Mouse (Mus musculus) lung, postnatal 0 days (tissue): ENCODE data around the gene Dapk1. TPM values are rescaled to one million over a fixed set of nuclear protein-coding genes. Genes with fewer than 3 reads are reported as not detected.

Experiments
- ATAC-seq: fragments of 200-750 bp; cut with Nextera tagmentation; 2 replicates; pipeline ENCODE4 v1.8.0; 2017; ENCODE audit warnings: moderate library complexity
- DNase-seq: peaks from one replicate; pipeline ENCODE4 v3.0.0-alpha.2; 2016; ENCODE audit warnings: low spot score
- H3K27ac ChIP-seq: fragments of 300-500 bp; sonication (generic); 2 replicates; pipeline ENCODE4 v1.5.1; 2014; ENCODE audit warnings: antibody characterized with exemption, mild to moderate bottlenecking, low read length, mixed read lengths
- H3K27me3 ChIP-seq: fragments of 300-500 bp; sonication (generic); replicated peaks from 2 replicates; pipeline ENCODE4 v1.6.1; 2014; ENCODE audit warnings: low read length, mixed read lengths; ENCODE audit not compliant: insufficient read depth
- H3K36me3 ChIP-seq: fragments of 300-500 bp; sonication (generic); 2 replicates; pipeline ENCODE4 v1.6.1; 2014; ENCODE audit warnings: low read length, mixed read lengths; ENCODE audit not compliant: insufficient read depth
- H3K4me1 ChIP-seq: fragments of 300-500 bp; sonication (generic); 2 replicates; pipeline ENCODE4 v1.6.1; 2014; ENCODE audit warnings: antibody characterized with exemption, low read depth, low read length, mixed read lengths; ENCODE audit not compliant: insufficient read depth
- H3K4me2 ChIP-seq: fragments of 300-500 bp; sonication (generic); replicated peaks from 2 replicates; pipeline ENCODE4 v1.6.1; 2014; ENCODE audit warnings: low read depth, mild to moderate bottlenecking, low read length, moderate library complexity, mixed read lengths
- H3K4me3 ChIP-seq: fragments of 300-500 bp; sonication (generic); 2 replicates; pipeline ENCODE4 v1.5.1; 2014; ENCODE audit warnings: low read depth, low read length
- H3K9ac ChIP-seq: fragments of 300-500 bp; sonication (generic); replicated peaks from 2 replicates; pipeline ENCODE4 v1.6.1; 2014; ENCODE audit warnings: low read depth, mild to moderate bottlenecking
- H3K9me3 ChIP-seq: fragments of 300-500 bp; sonication (generic); 2 replicates; pipeline ENCODE4 v1.6.1; 2016; ENCODE audit warnings: low read length, mixed read lengths
- CTCF ChIP-seq: IDR thresholded peaks from 2 replicates; pipeline ENCODE4 v1.5.1; 2016; ENCODE audit warnings: antibody characterized with exemption, mild to moderate bottlenecking
- EP300 ChIP-seq: IDR thresholded peaks from 2 replicates; pipeline ENCODE4 v1.6.1; 2016; ENCODE audit warnings: antibody characterized with exemption, mild to moderate bottlenecking, control low read depth
- WGBS: fragments of 180-500 bp; shearing (Covaris S2); extraction: QIAGEN DNeasy Blood & Tissue Kit; methylation state at CpG from one replicate; pipeline ENCODE4 v1.1.7; 2014; 5-methylcytosine and 5-hydroxymethylcytosine counted together
- polyA plus RNA-seq: library from polyadenylated mRNA; unstranded; fragments of >200 nt; fragmentation: Nextera tagmentation; extraction: Ambion mirVana; gene quantifications from 2 replicates; pipeline ENCODE4 v1.2.1, GENCODE M21; 2015

Gene Dapk1
- polyA plus RNA-seq, 1 experiment from 2014 or later = 48.7 TPM

DNA sequence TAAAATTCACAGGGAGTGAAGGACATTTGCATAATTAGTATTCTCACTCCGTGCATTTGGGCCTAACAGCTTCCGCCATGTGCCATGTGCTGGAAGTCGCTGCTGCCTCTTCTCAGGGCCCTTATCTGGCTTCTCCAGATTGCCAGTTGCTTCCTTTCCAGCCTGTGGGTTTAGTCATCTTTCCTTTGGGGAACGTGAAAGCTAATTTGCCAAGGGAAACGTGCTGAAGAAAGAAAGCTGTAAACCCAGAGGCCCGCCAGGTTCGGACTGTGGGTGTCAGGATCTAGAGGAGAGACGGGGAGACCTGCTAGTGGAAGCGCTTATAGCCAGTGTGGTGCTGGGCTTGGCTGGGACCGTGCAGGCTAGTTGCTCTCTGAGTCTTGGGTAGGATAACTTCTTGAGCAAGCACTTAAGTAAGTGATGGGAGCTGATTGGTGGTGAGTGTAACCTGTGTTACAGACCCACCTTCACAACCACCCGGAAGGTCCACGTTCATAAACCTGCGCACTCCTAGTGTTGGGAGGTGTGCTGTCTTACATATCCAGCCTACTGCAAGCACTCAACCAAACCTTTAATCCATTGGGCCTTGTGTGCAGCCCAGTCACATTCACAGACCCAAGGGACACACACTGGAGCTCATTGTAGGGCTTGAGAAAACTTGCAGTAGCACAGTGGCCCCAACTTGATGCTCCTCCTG is 141.8 kb downstream of the Dapk1 start:
- Histone ChIP-seq H3K27me3 (no peaks in the 10 kb centered on the region), H3K4me3 (no peak overlapping the region), H3K27ac (peak overlapping the region; percentile 38; the same call in 1 of the 2 replicates), H3K36me3 (peaks cover 21% of the 10 kb centered on the region; the same call in 1 of the 2 replicates), H3K4me1 (no peaks in the 10 kb centered on the region), H3K9ac (no peak overlapping the region), H3K4me2 (no peak overlapping the region), H3K9me3 (no peaks in the 10 kb centered on the region)
- 70% methylated on average over 13 of the region's 13 CpGs for WGBS
- DNase-seq = peak; percentile 32
- ATAC-seq = peak; percentile 29; the same call in 1 of the 2 replicates
- TF ChIP-seq CTCF (no peak), EP300 (peak; percentile 64)

DNA sequence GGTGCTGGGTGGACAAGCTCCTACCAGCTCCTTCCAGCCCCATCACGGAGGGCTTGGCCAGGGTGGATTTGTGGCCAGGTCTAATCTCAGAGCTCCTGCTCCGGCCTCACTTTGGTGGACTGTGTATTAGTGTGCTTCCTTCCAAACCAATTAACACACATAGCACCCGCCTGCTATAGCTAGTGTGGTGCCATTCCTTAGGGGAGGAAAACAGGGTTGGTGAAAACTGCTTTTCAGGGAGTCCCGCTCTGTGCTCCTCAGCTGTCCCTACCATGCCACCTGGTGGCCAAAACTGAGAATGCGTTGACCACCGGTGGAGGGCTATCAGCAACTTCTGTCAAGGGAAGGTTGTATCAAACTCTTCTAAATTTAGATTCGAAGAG is 142.3 kb downstream of the Dapk1 start:
- Histone ChIP-seq H3K9me3 (no peaks in the 10 kb centered on the region), H3K9ac (no peak overlapping the region), H3K4me3 (no peak overlapping the region), H3K4me2 (no peak overlapping the region), H3K27me3 (no peaks in the 10 kb centered on the region), H3K4me1 (no peaks in the 10 kb centered on the region), H3K27ac (no peak overlapping the region), H3K36me3 (peaks cover 23% of the 10 kb centered on the region; the same call in 1 of the 2 replicates)
- TF ChIP-seq CTCF = peak; percentile 95
- TF ChIP-seq EP300 = no peak
- 27% methylated on average over 7 of the region's 7 CpGs for WGBS
- DNase-seq = peak; percentile 83
- peak; percentile 72 for ATAC-seq

DNA sequence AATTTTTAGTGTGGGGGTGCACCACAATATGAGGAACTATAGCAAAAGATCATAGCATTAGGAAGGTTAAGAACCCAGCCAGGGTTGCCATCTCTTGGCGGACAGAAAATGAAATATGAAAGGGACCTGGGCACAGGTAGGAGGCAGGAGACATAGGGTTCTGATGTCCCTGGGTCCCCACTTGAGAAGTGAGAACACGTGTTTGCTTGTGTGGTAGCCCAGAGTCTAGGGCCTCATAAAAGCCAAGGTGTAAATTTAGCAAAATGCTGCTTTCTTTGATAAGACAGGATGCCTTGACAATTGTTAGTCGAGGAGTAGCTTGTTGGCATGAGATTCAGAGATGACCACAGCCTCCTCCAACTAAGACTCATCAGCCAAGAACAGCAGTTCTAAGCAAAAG is 143.0 kb downstream of the Dapk1 start:
- no peak overlapping the region for H3K27ac ChIP-seq
- H3K27me3 ChIP-seq = no peaks in the 10 kb centered on the region
- no peak overlapping the region for H3K9ac ChIP-seq
- no peaks in the 10 kb centered on the region for H3K9me3 ChIP-seq
- ATAC-seq (no peak), DNase-seq (no peak)
- H3K36me3 ChIP-seq = peaks cover 28% of the 10 kb centered on the region; the same call in 1 of the 2 replicates
- TF ChIP-seq CTCF = no peak
- TF ChIP-seq EP300 = no peak
- no peaks in the 10 kb centered on the region for H3K4me1 ChIP-seq
- whole genome bisulfite sequencing = 89% methylated on average over 3 of the region's 3 CpGs
- H3K4me2 ChIP-seq = no peak overlapping the region
- no peak overlapping the region for H3K4me3 ChIP-seq

DNA sequence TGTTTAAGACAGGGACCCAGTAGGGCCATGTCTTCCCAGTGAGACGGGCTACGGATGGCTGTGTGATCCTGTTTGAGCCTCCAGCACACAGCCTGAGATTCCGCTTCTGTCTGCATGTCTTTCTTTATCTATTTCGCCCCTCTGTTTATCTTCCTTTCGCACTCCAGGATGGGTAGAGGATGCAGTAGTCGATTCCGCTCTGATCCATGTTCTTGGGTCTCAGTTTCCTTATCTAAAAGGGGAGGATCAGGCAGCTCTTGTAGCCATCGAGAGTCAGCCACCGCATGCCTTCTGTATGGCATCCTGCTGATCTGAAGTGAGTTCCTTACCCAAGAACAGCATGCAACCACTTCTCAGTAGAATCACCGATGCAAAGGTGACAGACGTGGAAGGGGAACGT is 143.6 kb downstream of the Dapk1 start:
- WGBS = 85% methylated on average over 12 of the region's 12 CpGs
- no peak overlapping the region for H3K9ac ChIP-seq

DNA sequence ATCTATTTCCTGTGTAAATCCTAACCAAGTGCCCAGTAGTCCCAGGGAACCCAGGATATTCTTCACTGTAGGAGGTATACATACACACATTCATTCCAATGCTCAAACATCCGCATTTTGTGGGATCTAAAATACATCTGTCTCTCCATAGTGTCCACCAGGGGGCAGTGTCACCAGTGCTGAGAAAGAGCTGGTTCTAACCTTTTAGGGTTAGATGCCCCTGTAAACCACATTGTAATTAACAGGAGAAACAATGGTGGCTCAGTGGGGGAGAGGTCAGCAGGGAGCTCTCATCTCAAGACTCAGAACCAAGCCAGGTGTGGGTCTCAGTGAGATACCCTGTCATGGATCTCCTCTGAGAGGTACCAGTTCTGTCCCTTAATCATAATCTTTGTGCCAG is 144.5 kb downstream of the Dapk1 start:
- DNase-seq (peak; percentile 60), ATAC-seq (no peak)
- WGBS = 41% methylated on average over 1 of the region's 1 CpGs

More for the DNA sequence above, 143.6 kb downstream of the Dapk1 start:
- H3K9me3 ChIP-seq = no peaks in the 10 kb centered on the region
- no peaks in the 10 kb centered on the region for H3K27me3 ChIP-seq
- peaks cover 31% of the 10 kb centered on the region; the same call in 1 of the 2 replicates for H3K36me3 ChIP-seq
- no peak for DNase-seq
- ATAC-seq = no peak
- H3K4me3 ChIP-seq = no peak overlapping the region
- no peak overlapping the region for H3K4me2 ChIP-seq
- no peaks in the 10 kb centered on the region for H3K4me1 ChIP-seq
- no peak for TF ChIP-seq CTCF
- no peak for TF ChIP-seq EP300
- no peak overlapping the region for H3K27ac ChIP-seq

DNA sequence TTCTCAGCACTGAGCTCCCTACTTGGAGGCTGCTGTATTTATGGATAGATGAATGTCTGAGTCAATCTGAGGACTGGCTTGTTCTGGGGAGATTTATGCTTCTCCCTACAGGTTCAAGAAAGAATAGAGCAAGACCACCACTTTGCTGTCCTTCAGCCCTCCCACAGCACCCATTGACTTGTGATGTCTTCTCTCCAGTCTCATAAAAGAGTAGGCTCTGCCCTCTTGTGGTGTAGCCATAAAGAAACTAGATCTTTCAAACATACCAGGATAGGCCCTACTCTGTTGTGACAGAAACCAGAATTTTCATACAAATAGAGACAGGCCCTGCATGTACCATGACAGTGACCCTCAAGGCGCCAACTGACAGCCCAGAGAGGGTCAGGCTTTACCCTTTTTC is 145.5 kb downstream of the Dapk1 start:
- Histone ChIP-seq H3K27ac (no peak overlapping the region), H3K36me3 (peaks cover 40% of the 10 kb centered on the region), H3K9ac (no peak overlapping the region), H3K9me3 (no peaks in the 10 kb centered on the region), H3K4me3 (no peak overlapping the region), H3K27me3 (no peaks in the 10 kb centered on the region), H3K4me2 (no peak overlapping the region), H3K4me1 (no peaks in the 10 kb centered on the region)
- TF ChIP-seq CTCF (no peak), EP300 (no peak)
- WGBS = 90% methylated on average over 1 of the region's 1 CpGs
- no peak for DNase-seq
- no peak for ATAC-seq

More for the DNA sequence above, 144.5 kb downstream of the Dapk1 start:
- peak; percentile 85 for TF ChIP-seq CTCF
- no peak for TF ChIP-seq EP300
- Histone ChIP-seq H3K27ac (no peak overlapping the region), H3K27me3 (no peaks in the 10 kb centered on the region), H3K36me3 (peaks cover 39% of the 10 kb centered on the region; the same call in 1 of the 2 replicates), H3K4me1 (no peaks in the 10 kb centered on the region), H3K9ac (no peak overlapping the region), H3K4me3 (no peak overlapping the region), H3K9me3 (no peaks in the 10 kb centered on the region), H3K4me2 (no peak overlapping the region)
